Mouse (Mus musculus): ENCODE results near the gene Timm10. TPM values are rescaled to one million over a fixed set of nuclear protein-coding genes. Genes with fewer than 3 reads are reported as not detected.

The Timm10 gene
- polyA plus RNA-seq, 1 experiment, result 102 TPM

GRCm38 (mm10) chr2:84837107-84837506 is 10.3 kb downstream of the Timm10 start:
- H3K79me2 ChIP-seq (ENCODE audit: control insufficient read depth, insufficient read depth), result no peaks in the 10 kb centered on the region
- TF ChIP-seq REST (IDR thresholded peaks at IDR 0.05; ENCODE audit: insufficient read depth, insufficient read length) (no peak), POLR2A (IDR thresholded peaks at IDR 0.05; ENCODE audit: insufficient read length, low read depth) (no peak), E2F4 (IDR thresholded peaks at IDR 0.05; ENCODE audit: insufficient read depth) (no peak), TCF12 (IDR thresholded peaks at IDR 0.05; ENCODE audit: insufficient read depth, poor library complexity, severe bottlenecking) (no peak), MAX (IDR thresholded peaks at IDR 0.05; ENCODE audit: low read depth) (no peak), MYOG (IDR thresholded peaks at IDR 0.05; ENCODE audit: control insufficient read depth in 1 of 3, insufficient read depth in 1 of 3, insufficient read length in 2 of 3, low read depth in 2 of 3) (no peak), TCF3 (IDR thresholded peaks at IDR 0.05; ENCODE audit: insufficient read length, low read depth) (no peak), POLR2AphosphoS2 (IDR thresholded peaks at IDR 0.05; ENCODE audit: insufficient read length, low read depth) (no peak), MYOD1 (IDR thresholded peaks at IDR 0.05; ENCODE audit: control insufficient read depth in 1 of 3, insufficient read length in 2 of 3, low read depth in 2 of 3) (no peak), USF1 (IDR thresholded peaks at IDR 0.05; ENCODE audit: low read depth) (no peak), SRF (IDR thresholded peaks at IDR 0.05; ENCODE audit: control insufficient read depth, insufficient read length, low read depth) (no peak)
- H3K4me2 ChIP-seq (ENCODE audit: low read depth), result no peak overlapping the region
- no peak overlapping the region for H3ac ChIP-seq (ENCODE audit: control insufficient read depth, insufficient read length)
- H3K4me3 ChIP-seq, result no peak overlapping the region
- H3K27me3 ChIP-seq (ENCODE audit: control insufficient read depth, insufficient read depth, insufficient read length), result no peaks in the 10 kb centered on the region
- no peaks in the 10 kb centered on the region for H3K36me3 ChIP-seq (ENCODE audit: control insufficient read depth, insufficient read depth)

- no peak overlapping the region for H3K4me2 ChIP-seq (ENCODE audit: low read depth)
- TF ChIP-seq TCF3 (IDR thresholded peaks at IDR 0.05; ENCODE audit: insufficient read length, low read depth) (no peak), MAX (IDR thresholded peaks at IDR 0.05; ENCODE audit: low read depth) (no peak), MYOG (IDR thresholded peaks at IDR 0.05; ENCODE audit: control insufficient read depth in 1 of 3, insufficient read depth in 1 of 3, insufficient read length in 2 of 3, low read depth in 2 of 3) (no peak), CEBPB (IDR thresholded peaks at IDR 0.05; ENCODE audit: insufficient read depth, poor library complexity, severe bottlenecking) (no peak), POLR2AphosphoS2 (IDR thresholded peaks at IDR 0.05; ENCODE audit: insufficient read length, low read depth) (no peak), E2F4 (IDR thresholded peaks at IDR 0.05; ENCODE audit: insufficient read depth) (no peak), USF1 (IDR thresholded peaks at IDR 0.05; ENCODE audit: low read depth) (no peak), MYOD1 (IDR thresholded peaks at IDR 0.05; ENCODE audit: control insufficient read depth in 1 of 3, insufficient read length in 2 of 3, low read depth in 2 of 3) (no peak), TCF12 (IDR thresholded peaks at IDR 0.05; ENCODE audit: insufficient read depth, poor library complexity, severe bottlenecking) (no peak), SRF (IDR thresholded peaks at IDR 0.05; ENCODE audit: control insufficient read depth, insufficient read length, low read depth) (no peak), POLR2A (IDR thresholded peaks at IDR 0.05; ENCODE audit: insufficient read length, low read depth) (no peak), REST (IDR thresholded peaks at IDR 0.05; ENCODE audit: insufficient read depth, insufficient read length) (no peak)
- no peaks in the 10 kb centered on the region for H3K36me3 ChIP-seq (ENCODE audit: control insufficient read depth, insufficient read depth)
- H3K4me3 ChIP-seq, result no peak overlapping the region
- no peaks in the 10 kb centered on the region for H3K79me2 ChIP-seq (ENCODE audit: control insufficient read depth, insufficient read depth)
- H3K27me3 ChIP-seq (ENCODE audit: control insufficient read depth, insufficient read depth, insufficient read length), result no peaks in the 10 kb centered on the region
- H3ac ChIP-seq (ENCODE audit: control insufficient read depth, insufficient read length), result no peak overlapping the region
Measured at GRCm38 (mm10) chr2:84837817-84838592, 11.2 kb downstream of the Timm10 start.

GRCm38 (mm10) chr2:84838593-84838949 is 11.8 kb downstream of the Timm10 start, which contains the start of gene Slc43a1:
TSS of gene Slc43a1 (plus strand) at chr2:84838850.
- Histone ChIP-seq H3K36me3 (ENCODE audit: control insufficient read depth, insufficient read depth) (no peaks in the 10 kb centered on the region), H3K27me3 (ENCODE audit: control insufficient read depth, insufficient read depth, insufficient read length) (no peaks in the 10 kb centered on the region), H3K4me3 (peak within 1 kb of the TSS; percentile 55), H3K4me2 (ENCODE audit: low read depth) (peak within 1 kb of the TSS; percentile 99), H3K79me2 (ENCODE audit: control insufficient read depth, insufficient read depth) (no peaks in the 10 kb centered on the region), H3ac (ENCODE audit: control insufficient read depth, insufficient read length) (peak within 1 kb of the TSS; percentile 63)
- no peak for TF ChIP-seq USF1 (IDR thresholded peaks at IDR 0.05; ENCODE audit: low read depth)
- no peak for TF ChIP-seq REST (IDR thresholded peaks at IDR 0.05; ENCODE audit: insufficient read depth, insufficient read length)
- no peak for TF ChIP-seq POLR2AphosphoS2 (IDR thresholded peaks at IDR 0.05; ENCODE audit: insufficient read length, low read depth)
- TF ChIP-seq TCF3 (IDR thresholded peaks at IDR 0.05; ENCODE audit: insufficient read length, low read depth), result no peak
- TF ChIP-seq CEBPB (IDR thresholded peaks at IDR 0.05; ENCODE audit: insufficient read depth, poor library complexity, severe bottlenecking), result no peak
- no peak for TF ChIP-seq MYOD1 (IDR thresholded peaks at IDR 0.05; ENCODE audit: control insufficient read depth in 1 of 3, insufficient read length in 2 of 3, low read depth in 2 of 3)
- no peak for TF ChIP-seq E2F4 (IDR thresholded peaks at IDR 0.05; ENCODE audit: insufficient read depth)
- no peak for TF ChIP-seq MYOG (IDR thresholded peaks at IDR 0.05; ENCODE audit: control insufficient read depth in 1 of 3, insufficient read depth in 1 of 3, insufficient read length in 2 of 3, low read depth in 2 of 3)
- TF ChIP-seq TCF12 (IDR thresholded peaks at IDR 0.05; ENCODE audit: insufficient read depth, poor library complexity, severe bottlenecking), result no peak
- TF ChIP-seq SRF (IDR thresholded peaks at IDR 0.05; ENCODE audit: control insufficient read depth, insufficient read length, low read depth), result no peak
- no peak for TF ChIP-seq POLR2A (IDR thresholded peaks at IDR 0.05; ENCODE audit: insufficient read length, low read depth)
- TF ChIP-seq MAX (IDR thresholded peaks at IDR 0.05; ENCODE audit: low read depth), result no peak

GRCm38 (mm10) chr2:84838993-84839980 is 12.5 kb downstream of the Timm10 start:
- peak overlapping the region; percentile 63 for H3ac ChIP-seq (ENCODE audit: control insufficient read depth, insufficient read length)
- H3K79me2 ChIP-seq (ENCODE audit: control insufficient read depth, insufficient read depth), result no peaks in the 10 kb centered on the region
- TF ChIP-seq MYOD1 (IDR thresholded peaks at IDR 0.05; ENCODE audit: control insufficient read depth in 1 of 3, insufficient read length in 2 of 3, low read depth in 2 of 3) (peak in 2 of 3 experiments; percentile 6 to 8), USF1 (IDR thresholded peaks at IDR 0.05; ENCODE audit: low read depth) (peak; percentile 85), TCF3 (IDR thresholded peaks at IDR 0.05; ENCODE audit: insufficient read length, low read depth) (no peak), CEBPB (IDR thresholded peaks at IDR 0.05; ENCODE audit: insufficient read depth, poor library complexity, severe bottlenecking) (no peak), POLR2A (IDR thresholded peaks at IDR 0.05; ENCODE audit: insufficient read length, low read depth) (peak; percentile 64), MYOG (IDR thresholded peaks at IDR 0.05; ENCODE audit: control insufficient read depth in 1 of 3, insufficient read depth in 1 of 3, insufficient read length in 2 of 3, low read depth in 2 of 3) (peak in 1 of 3 experiments; percentile 11)
- peak overlapping the region; percentile 99 for H3K4me2 ChIP-seq (ENCODE audit: low read depth)
- no peaks in the 10 kb centered on the region for H3K27me3 ChIP-seq (ENCODE audit: control insufficient read depth, insufficient read depth, insufficient read length)
- peak overlapping the region; percentile 55 for H3K4me3 ChIP-seq
- no peaks in the 10 kb centered on the region for H3K36me3 ChIP-seq (ENCODE audit: control insufficient read depth, insufficient read depth)
